8 mouse cellular contexts compared by ENCODE assay signal in the genomic region with DNA sequence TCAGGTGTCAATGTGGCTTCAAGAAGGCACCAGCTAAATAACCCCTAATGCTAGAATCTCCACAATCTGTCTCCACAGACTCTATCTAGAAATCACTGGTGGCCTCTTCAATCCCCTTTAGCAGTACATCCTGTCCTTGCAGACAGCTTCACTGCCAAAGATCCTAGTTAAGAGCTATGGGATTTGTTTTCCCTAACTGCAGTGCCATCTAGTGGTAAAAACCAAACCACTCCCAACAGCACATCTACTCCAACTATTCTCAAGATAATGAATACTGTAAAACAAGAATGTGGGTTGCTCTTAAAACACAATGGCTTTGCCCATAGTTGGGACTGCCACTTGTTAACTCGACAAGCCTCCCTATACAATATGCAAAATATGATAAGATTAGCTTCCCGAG.
DNase-seq lines count a peak whose midpoint lies in the region; ATAC-seq and TF ChIP-seq lines count a peak whose summit lies in the region.

No protein-coding gene starts in this region.

- no peak overlapping the region for H3K9ac ChIP-seq in heart, postnatal 0 days (replicated peaks; ENCODE audit: low read depth, low read length)
- H3K9ac ChIP-seq in liver, embryonic 14.5 days (replicated peaks) = no peak overlapping the region

- no peaks in the 10 kb centered on the region for H3K9me3 ChIP-seq in heart, postnatal 0 days (replicated peaks; ENCODE audit: control insufficient read depth, low read length)
- H3K9me3 ChIP-seq in liver, embryonic 14.5 days (ENCODE audit: control insufficient read depth, low read length) = no peaks in the 10 kb centered on the region

- no peaks in the 10 kb centered on the region for H3K4me1 ChIP-seq in heart, postnatal 0 days (ENCODE audit: control insufficient read depth, insufficient read depth)
- no peaks in the 10 kb centered on the region for H3K4me1 ChIP-seq in liver, embryonic 14.5 days (replicated peaks; ENCODE audit: control insufficient read depth in 2 of 2, insufficient read depth in 2 of 2, low read length in 1 of 2)

- no peaks in the 10 kb centered on the region for H3K27me3 ChIP-seq in heart, postnatal 0 days (ENCODE audit: control insufficient read depth, insufficient read depth, low read length)
- H3K27me3 ChIP-seq in liver, embryonic 14.5 days (ENCODE audit: control insufficient read depth, insufficient read depth, low read length) = no peaks in the 10 kb centered on the region

- no peaks in the 10 kb centered on the region for H3K36me3 ChIP-seq in heart, postnatal 0 days (replicated peaks; ENCODE audit: control insufficient read depth, insufficient read depth, low read length)
- H3K36me3 ChIP-seq in liver, embryonic 14.5 days (replicated peaks; ENCODE audit: control insufficient read depth, insufficient read depth, low read depth) = no peaks in the 10 kb centered on the region

- peak; percentile 80 for TF ChIP-seq CTCF in heart, postnatal 0 days (IDR thresholded peaks at IDR 0.05; ENCODE audit: low read depth)
- peak; percentile 62 for TF ChIP-seq CTCF in liver, embryonic 14.5 days (IDR thresholded peaks at IDR 0.05; ENCODE audit: low read depth)

- TF ChIP-seq EP300 in heart, postnatal 0 days (IDR thresholded peaks at IDR 0.05; ENCODE audit: low read depth) = no peak
- TF ChIP-seq EP300 in liver, embryonic 14.5 days (IDR thresholded peaks at IDR 0.05; ENCODE audit: low read depth) = no peak

- WGBS in heart, postnatal 0 days = 16% methylated on average over 2 of the region's 2 CpGs
- WGBS in liver, embryonic 14.5 days (ENCODE audit: insufficient replicate concordance) = 15% methylated on average over 2 of the region's 2 CpGs

- H3K4me2 ChIP-seq in heart, postnatal 0 days (ENCODE audit: low read depth, low read length) = no peak overlapping the region
- no peak overlapping the region for H3K4me2 ChIP-seq in liver, embryonic 14.5 days (ENCODE audit: low read depth)

- peak; percentile 8 for DNase-seq in thymus, postnatal 14 days
- no peak for DNase-seq in thymus, postnatal 4 days
- peak; percentile 21 to 66 for DNase-seq in cerebellum, postnatal 36 days
- DNase-seq in heart, postnatal 0 days (ENCODE audit: low spot score) = peak; percentile 79
- DNase-seq in kidney, postnatal 10 days = peak; percentile 60
- peak; percentile 20 to 33 (median 31) for DNase-seq in liver, embryonic 14.5 days (ENCODE audit: low read depth in 3 of 3, low spot score in 3 of 3)
- peak; percentile 56 for DNase-seq in retina, adult 2 months (ENCODE audit: low read depth, low spot score)
- no peak for DNase-seq in spleen, adult 12 weeks (ENCODE audit: low spot score)

- no peak overlapping the region for H3K4me3 ChIP-seq in heart, postnatal 0 days (ENCODE audit: low read depth, low read length)
- H3K4me3 ChIP-seq in liver, embryonic 14.5 days (ENCODE audit: insufficient read depth in 1 of 2, low read depth in 2 of 2, low read length in 2 of 2) = no peak overlapping the region

- no peak overlapping the region for H3K27ac ChIP-seq in heart, postnatal 0 days (ENCODE audit: low read depth)
- H3K27ac ChIP-seq in liver, embryonic 14.5 days = no peak overlapping the region

- ATAC-seq in heart, postnatal 0 days (ENCODE audit: insufficient read depth, low read depth) = peak; percentile 60; the same call in 1 of the 2 replicates
- peak; percentile 37; the same call in 1 of the 2 replicates for ATAC-seq in liver, embryonic 14.5 days (ENCODE audit: insufficient read depth)

Comparison
In these comparisons a context has a peak if more than half of its experiments do, and no peak if none do; other contexts are left out.
1. DNase-seq: peak in thymus, postnatal 14 days (single experiment), cerebellum, postnatal 36 days (2 of 2), heart, postnatal 0 days (single experiment), kidney, postnatal 10 days (single experiment), liver, embryonic 14.5 days (3 of 3) and retina, adult 2 months (single experiment); none in thymus, postnatal 4 days (single experiment) and spleen, adult 12 weeks (single experiment).